Mouse (Mus musculus): ENCODE data around the gene Rbm24. TPM values are rescaled to one million over a fixed set of nuclear protein-coding genes. Genes with fewer than 3 reads are reported as not detected.

The Rbm24 gene
- total and polyA plus RNA-seq, 3 experiments: not detected

- no peaks in the 10 kb centered on the region for H3K27me3 ChIP-seq (replicated peaks)
- no peak overlapping the region for H3K9ac ChIP-seq (ENCODE audit: insufficient read depth, low read depth)
- H3K4me3 ChIP-seq (replicated peaks in 1 of 3; ENCODE audit: low read depth in 2 of 3, low read length in 2 of 3, poor library complexity in 1 of 3): no peak overlapping the region
- no peak overlapping the region for H3K4me2 ChIP-seq (ENCODE audit: insufficient read depth, low read depth, poor library complexity, severe bottlenecking)
- in situ Hi-C loops (cut with MboI; ENCODE audit: low pct_ligation_motif_present, low pct_unique_long_range_greater_than_20kb, low sequenced_read_pairs): no loop called here
- dilution Hi-C loops (cut with MboI; ENCODE audit: extremely low pct_ligation_motif_present, extremely low pct_unique_long_range_greater_than_20kb, low sequenced_read_pairs): no loop called here
- no peaks in the 10 kb centered on the region for H3K4me1 ChIP-seq (ENCODE audit: control insufficient read depth in 1 of 2, insufficient read depth in 2 of 2)
- no peak for DNase-seq (ENCODE audit: extremely low read depth)
- no peaks in the 10 kb centered on the region for H3K9me3 ChIP-seq (replicated peaks; ENCODE audit: low read length)
- no peaks in the 10 kb centered on the region for H3K79me2 ChIP-seq (replicated peaks; ENCODE audit: control insufficient read depth, extremely low read depth, insufficient read depth, poor library complexity, severe bottlenecking)
- no peaks in the 10 kb centered on the region for H3K36me3 ChIP-seq (replicated peaks in 1 of 2; ENCODE audit: control insufficient read depth in 1 of 2, insufficient read depth in 1 of 2, low read length in 1 of 2)
- no peak overlapping the region for H3K27ac ChIP-seq (ENCODE audit: insufficient read depth, low read depth)
- no peak for TF ChIP-seq KAT2A (IDR thresholded peaks at IDR 0.05; ENCODE audit: insufficient replicate concordance, low read length)
These were observed 11.1 kb upstream of the Rbm24 start for GRCm38 (mm10) chr13:46407151-46407550.

GRCm38 (mm10) chr13:46412247-46412646, 6.0 kb upstream of the Rbm24 start:
- no peak overlapping the region for H3K4me2 ChIP-seq (ENCODE audit: insufficient read depth, low read depth, poor library complexity, severe bottlenecking)
- no peak overlapping the region for H3K27ac ChIP-seq (ENCODE audit: insufficient read depth, low read depth)
- no peak overlapping the region for H3K9ac ChIP-seq (ENCODE audit: insufficient read depth, low read depth)
- no peak overlapping the region for H3K4me3 ChIP-seq (replicated peaks in 1 of 3; ENCODE audit: low read depth in 2 of 3, low read length in 2 of 3, poor library complexity in 1 of 3)
- in situ Hi-C loops (cut with MboI; ENCODE audit: low pct_ligation_motif_present, low pct_unique_long_range_greater_than_20kb, low sequenced_read_pairs): no loop called here
- H3K79me2 ChIP-seq (replicated peaks; ENCODE audit: control insufficient read depth, extremely low read depth, insufficient read depth, poor library complexity, severe bottlenecking): no peaks in the 10 kb centered on the region
- no peaks in the 10 kb centered on the region for H3K9me3 ChIP-seq (replicated peaks; ENCODE audit: low read length)
- H3K4me1 ChIP-seq (ENCODE audit: control insufficient read depth in 1 of 2, insufficient read depth in 2 of 2): peaks cover 3 to 13% of the 10 kb centered on the region in 2 experiments; a peak in 3 of 4 replicates
- no peak for DNase-seq (ENCODE audit: extremely low read depth)
- no peaks in the 10 kb centered on the region for H3K36me3 ChIP-seq (replicated peaks in 1 of 2; ENCODE audit: control insufficient read depth in 1 of 2, insufficient read depth in 1 of 2, low read length in 1 of 2)
- no peaks in the 10 kb centered on the region for H3K27me3 ChIP-seq (replicated peaks)
- TF ChIP-seq TBP (conservative IDR thresholded peaks at IDR 0.05; ENCODE audit: low read depth, low read length) (no peak), ZNF384 (IDR thresholded peaks at IDR 0.05; ENCODE audit: low read depth, low read length) (peak; percentile 78)
- dilution Hi-C loops (cut with MboI; ENCODE audit: extremely low pct_ligation_motif_present, extremely low pct_unique_long_range_greater_than_20kb, low sequenced_read_pairs): no loop called here

GRCm38 (mm10) chr13:46413588-46413987, 4.6 kb upstream of the Rbm24 start:
- peak overlapping the region in 1 of 3 experiments; percentile 12 for H3K4me3 ChIP-seq (replicated peaks in 1 of 3; ENCODE audit: low read depth in 2 of 3, low read length in 2 of 3, poor library complexity in 1 of 3)
- no peak for DNase-seq (ENCODE audit: extremely low read depth)
- no peak overlapping the region for H3K9ac ChIP-seq (ENCODE audit: insufficient read depth, low read depth)
- in situ Hi-C loops (cut with MboI; ENCODE audit: low pct_ligation_motif_present, low pct_unique_long_range_greater_than_20kb, low sequenced_read_pairs): no loop called here
- no peaks in the 10 kb centered on the region for H3K36me3 ChIP-seq (replicated peaks in 1 of 2; ENCODE audit: control insufficient read depth in 1 of 2, insufficient read depth in 1 of 2, low read length in 1 of 2)
- dilution Hi-C loops (cut with MboI; ENCODE audit: extremely low pct_ligation_motif_present, extremely low pct_unique_long_range_greater_than_20kb, low sequenced_read_pairs): no loop called here
- peak overlapping the region; percentile 58; the same call in 1 of the 2 replicates for H3K4me2 ChIP-seq (ENCODE audit: insufficient read depth, low read depth, poor library complexity, severe bottlenecking)
- no peaks in the 10 kb centered on the region for H3K27me3 ChIP-seq (replicated peaks)
- peaks cover 5% of the 10 kb centered on the region for H3K9me3 ChIP-seq (replicated peaks; ENCODE audit: low read length)
- H3K79me2 ChIP-seq (replicated peaks; ENCODE audit: control insufficient read depth, extremely low read depth, insufficient read depth, poor library complexity, severe bottlenecking): no peaks in the 10 kb centered on the region
- TF ChIP-seq ZNF384 (IDR thresholded peaks at IDR 0.05; ENCODE audit: low read depth, low read length) (no peak), SMC3 (IDR thresholded peaks at IDR 0.05; ENCODE audit: low read depth, low read length) (no peak), ELF1 (IDR thresholded peaks at IDR 0.05; ENCODE audit: low read depth, low read length) (no peak), RCOR1 (conservative IDR thresholded peaks at IDR 0.05; ENCODE audit: low read depth, low read length) (no peak), ZC3H11A (IDR thresholded peaks at IDR 0.05; ENCODE audit: low read depth, low read length) (no peak), ETS1 (conservative IDR thresholded peaks at IDR 0.05; ENCODE audit: low read depth, low read length) (no peak), UBTF (IDR thresholded peaks at IDR 0.05; ENCODE audit: low read depth, low read length) (no peak)
- H3K27ac ChIP-seq (ENCODE audit: insufficient read depth, low read depth): no peak overlapping the region
- peaks cover 3 to 13% of the 10 kb centered on the region in 2 experiments; a peak in 3 of 4 replicates for H3K4me1 ChIP-seq (ENCODE audit: control insufficient read depth in 1 of 2, insufficient read depth in 2 of 2)
